Mouse (Mus musculus): ENCODE measurements at regions not wholly inside any gene's neighbourhood (a gene's known extent, or its start where the extent isn't known, plus 50 kb on each side); places are given as distances from the start of the nearest gene placed in this dataset.

DNA sequence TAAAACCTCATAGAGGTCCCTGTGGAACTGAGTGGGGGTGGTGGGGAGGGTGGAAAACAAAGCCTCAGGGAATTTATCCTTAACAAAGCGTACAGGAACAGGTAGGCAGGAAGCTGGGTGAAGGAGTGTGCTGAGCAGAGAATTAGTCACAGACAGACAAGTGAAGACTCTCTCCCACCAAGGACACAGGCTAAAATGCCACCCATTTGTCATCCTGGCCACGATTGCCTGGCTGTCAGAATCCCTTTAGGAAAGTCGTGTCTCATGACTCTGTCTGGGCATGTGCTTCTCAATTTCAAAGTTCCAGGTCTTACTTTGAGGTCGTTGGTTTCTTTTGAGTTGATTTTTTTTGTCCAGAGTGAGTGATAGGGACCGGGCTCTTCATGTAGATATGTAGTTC is 100.2 kb downstream of the Asb1 start:
- no peaks in the 10 kb centered on the region for H3K27me3 ChIP-seq (ENCODE audit: insufficient read depth, low read length)
- ATAC-seq: no peak

DNA sequence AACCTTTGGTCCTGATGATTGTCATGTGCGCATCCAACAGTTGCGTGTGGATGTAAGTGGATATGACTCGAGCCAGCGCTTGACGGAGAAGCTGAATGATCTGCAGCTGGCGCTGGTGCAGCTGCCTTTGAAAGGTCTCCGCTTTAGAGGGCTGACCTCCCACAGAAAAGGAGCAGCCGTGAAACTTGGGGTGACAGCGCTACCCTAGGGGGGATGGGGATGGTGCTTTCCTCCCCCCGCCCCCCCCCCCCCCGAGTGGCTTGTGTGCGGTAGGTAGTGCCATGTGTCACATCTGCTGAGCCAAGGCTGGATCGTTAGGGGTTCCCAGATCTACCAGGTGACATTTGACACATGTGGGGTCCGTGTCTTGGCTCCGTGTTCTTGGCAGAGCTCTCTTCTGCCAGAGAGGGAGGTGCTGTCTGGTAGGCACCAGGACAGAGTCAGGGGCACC is 118.7 kb downstream of the Asb1 start:
- no peak overlapping the region for H3K9ac ChIP-seq
- no peak overlapping the region for H3K4me2 ChIP-seq (ENCODE audit: low read depth)
- no peaks in the 10 kb centered on the region for H3K27me3 ChIP-seq (ENCODE audit: insufficient read depth, low read length)
- H3K4me1 ChIP-seq (ENCODE audit: insufficient read depth): no peaks in the 10 kb centered on the region
- no peak for TF ChIP-seq CTCF (IDR thresholded peaks at IDR 0.05; ENCODE audit: low read depth)
- no peak overlapping the region for H3K4me3 ChIP-seq (ENCODE audit: low read depth, low read length)
- H3K27ac ChIP-seq (ENCODE audit: low read depth, low read length): no peak overlapping the region
- no peaks in the 10 kb centered on the region for H3K36me3 ChIP-seq (ENCODE audit: insufficient read depth)
- DNase-seq: no peak
- ATAC-seq: no peak
- no peaks in the 10 kb centered on the region for H3K9me3 ChIP-seq (ENCODE audit: low read length)
- WGBS: 82% methylated on average over 13 of the region's 15 CpGs

More for the DNA sequence above, 100.2 kb downstream of the Asb1 start:
- no peaks in the 10 kb centered on the region for H3K4me1 ChIP-seq (ENCODE audit: insufficient read depth)
- WGBS: 65% methylated on average over 5 of the region's 5 CpGs
- H3K27ac ChIP-seq (ENCODE audit: low read depth, low read length): no peak overlapping the region
- DNase-seq: no peak
- H3K36me3 ChIP-seq (ENCODE audit: insufficient read depth): no peaks in the 10 kb centered on the region
- H3K4me3 ChIP-seq (ENCODE audit: low read depth, low read length): no peak overlapping the region
- no peak overlapping the region for H3K4me2 ChIP-seq (ENCODE audit: low read depth)
- TF ChIP-seq CTCF (IDR thresholded peaks at IDR 0.05; ENCODE audit: low read depth): no peak
- H3K9ac ChIP-seq: no peak overlapping the region
- H3K9me3 ChIP-seq (ENCODE audit: low read length): no peaks in the 10 kb centered on the region

DNA sequence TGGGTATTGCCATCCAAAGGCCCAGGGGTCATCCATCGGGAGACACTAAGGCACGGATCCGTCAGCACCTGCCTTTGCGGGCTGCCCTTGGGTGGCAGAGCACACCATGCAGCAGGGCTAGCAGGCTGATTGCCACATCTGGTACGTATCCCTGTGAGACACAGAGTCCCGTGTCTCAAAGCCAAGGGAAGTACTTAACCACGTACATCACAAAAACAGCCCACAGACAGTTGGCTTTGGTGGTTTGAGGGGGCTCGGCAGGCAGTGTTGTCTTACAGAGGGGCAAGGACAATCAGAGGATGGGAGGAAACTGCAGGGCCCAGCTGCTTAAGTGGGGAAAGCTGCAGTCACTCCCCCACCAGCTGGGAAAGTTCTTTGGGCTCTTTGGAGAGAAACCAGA is 119.1 kb downstream of the Asb1 start:
- WGBS: 82% methylated on average over 8 of the region's 8 CpGs
- DNase-seq: no peak
- no peaks in the 10 kb centered on the region for H3K36me3 ChIP-seq (ENCODE audit: insufficient read depth)
- no peak overlapping the region for H3K4me3 ChIP-seq (ENCODE audit: low read depth, low read length)
- H3K27ac ChIP-seq (ENCODE audit: low read depth, low read length): no peak overlapping the region
- no peaks in the 10 kb centered on the region for H3K27me3 ChIP-seq (ENCODE audit: insufficient read depth, low read length)
- H3K9me3 ChIP-seq (ENCODE audit: low read length): no peaks in the 10 kb centered on the region
- TF ChIP-seq CTCF (IDR thresholded peaks at IDR 0.05; ENCODE audit: low read depth): no peak
- H3K4me1 ChIP-seq (ENCODE audit: insufficient read depth): no peaks in the 10 kb centered on the region
- no peak overlapping the region for H3K4me2 ChIP-seq (ENCODE audit: low read depth)
- no peak for ATAC-seq
- H3K9ac ChIP-seq: no peak overlapping the region

DNA sequence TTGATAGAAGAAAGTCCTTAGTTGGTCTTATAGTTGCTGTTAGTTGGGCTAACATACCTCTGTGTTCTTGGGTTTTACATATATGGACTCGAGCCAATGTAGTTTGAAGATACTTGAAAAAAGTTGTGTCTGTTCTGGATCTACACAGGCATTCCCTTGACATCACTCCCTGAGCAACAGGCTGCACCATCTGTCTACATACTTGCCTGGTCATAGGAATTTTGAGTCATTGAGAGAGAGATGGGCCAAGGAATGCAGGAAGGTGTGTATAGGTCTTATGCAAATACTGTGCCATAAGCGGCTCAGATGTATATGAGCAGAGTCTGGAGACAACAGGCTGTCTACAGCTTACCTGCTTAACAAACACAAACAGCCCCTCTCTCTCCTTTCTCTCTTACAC is 122.9 kb downstream of the Asb1 start:
- 97% methylated on average over 2 of the region's 2 CpGs for WGBS
- ATAC-seq: no peak

DNA sequence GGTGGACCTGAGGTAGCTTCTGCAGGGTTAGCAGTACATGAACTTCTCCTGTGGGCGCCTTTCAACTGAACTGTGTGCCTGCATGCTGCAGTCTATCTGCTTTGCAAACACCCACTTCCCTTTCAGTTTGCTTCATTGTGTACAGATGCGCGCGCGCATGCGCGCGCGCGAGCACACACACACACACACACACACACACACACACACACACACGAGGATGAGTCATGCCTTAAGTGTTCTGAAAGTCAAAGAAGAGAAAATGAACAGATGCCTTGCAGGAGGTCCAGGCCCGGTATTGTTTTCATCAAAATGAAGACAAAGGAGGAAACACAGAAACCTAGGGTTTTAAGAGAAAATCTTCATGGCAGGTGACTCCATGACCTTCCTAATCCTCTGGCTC is 124.3 kb downstream of the Asb1 start:
- 85% methylated on average over 12 of the region's 12 CpGs for WGBS
- ATAC-seq: no peak
- no peaks in the 10 kb centered on the region for H3K27me3 ChIP-seq (ENCODE audit: insufficient read depth, low read length)

More for the DNA sequence above, 122.9 kb downstream of the Asb1 start:
- Histone ChIP-seq H3K36me3 (ENCODE audit: insufficient read depth) (no peaks in the 10 kb centered on the region), H3K27ac (ENCODE audit: low read depth, low read length) (no peak overlapping the region), H3K4me1 (ENCODE audit: insufficient read depth) (no peaks in the 10 kb centered on the region), H3K27me3 (ENCODE audit: insufficient read depth, low read length) (no peaks in the 10 kb centered on the region), H3K9ac (no peak overlapping the region), H3K4me3 (ENCODE audit: low read depth, low read length) (no peak overlapping the region), H3K9me3 (ENCODE audit: low read length) (no peaks in the 10 kb centered on the region), H3K4me2 (ENCODE audit: low read depth) (no peak overlapping the region)
- DNase-seq: no peak
- no peak for TF ChIP-seq CTCF (IDR thresholded peaks at IDR 0.05; ENCODE audit: low read depth)

DNA sequence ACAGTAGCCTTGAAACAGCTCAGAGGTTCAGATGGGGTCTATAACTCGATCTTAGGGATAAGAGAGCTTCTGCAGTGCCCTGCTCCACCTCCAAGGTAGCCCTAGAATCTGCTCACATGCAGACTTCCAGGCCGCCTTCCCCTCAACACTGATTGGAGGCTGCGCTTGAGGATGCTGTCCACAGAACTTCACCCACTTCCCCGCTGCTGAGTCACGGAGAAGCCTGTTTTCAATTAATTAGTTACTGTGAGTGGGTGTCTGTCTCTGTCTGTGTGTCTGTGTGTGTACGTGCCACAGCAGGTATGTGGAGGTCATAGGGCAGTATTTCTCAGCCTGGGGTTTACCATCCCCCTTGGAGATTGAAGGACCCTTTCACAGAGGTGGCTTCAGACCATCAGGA is 128.2 kb downstream of the Asb1 start:
- 82% methylated on average over 6 of the region's 6 CpGs for WGBS
- H3K36me3 ChIP-seq (ENCODE audit: insufficient read depth): no peaks in the 10 kb centered on the region
- DNase-seq (no peak), ATAC-seq (no peak)
- no peak overlapping the region for H3K27ac ChIP-seq (ENCODE audit: low read depth, low read length)
- H3K4me2 ChIP-seq (ENCODE audit: low read depth): no peak overlapping the region
- H3K9me3 ChIP-seq (ENCODE audit: low read length): no peaks in the 10 kb centered on the region
- no peak for TF ChIP-seq CTCF (IDR thresholded peaks at IDR 0.05; ENCODE audit: low read depth)
- no peak overlapping the region for H3K4me3 ChIP-seq (ENCODE audit: low read depth, low read length)
- H3K27me3 ChIP-seq (ENCODE audit: insufficient read depth, low read length): no peaks in the 10 kb centered on the region
- no peak overlapping the region for H3K9ac ChIP-seq
- no peaks in the 10 kb centered on the region for H3K4me1 ChIP-seq (ENCODE audit: insufficient read depth)

More for the DNA sequence above, 124.3 kb downstream of the Asb1 start:
- Histone ChIP-seq H3K4me2 (ENCODE audit: low read depth) (no peak overlapping the region), H3K27ac (ENCODE audit: low read depth, low read length) (no peak overlapping the region), H3K4me3 (ENCODE audit: low read depth, low read length) (no peak overlapping the region), H3K4me1 (ENCODE audit: insufficient read depth) (no peaks in the 10 kb centered on the region), H3K9me3 (ENCODE audit: low read length) (no peaks in the 10 kb centered on the region), H3K9ac (no peak overlapping the region), H3K36me3 (ENCODE audit: insufficient read depth) (no peaks in the 10 kb centered on the region)
- no peak for DNase-seq
- no peak for TF ChIP-seq CTCF (IDR thresholded peaks at IDR 0.05; ENCODE audit: low read depth)

DNA sequence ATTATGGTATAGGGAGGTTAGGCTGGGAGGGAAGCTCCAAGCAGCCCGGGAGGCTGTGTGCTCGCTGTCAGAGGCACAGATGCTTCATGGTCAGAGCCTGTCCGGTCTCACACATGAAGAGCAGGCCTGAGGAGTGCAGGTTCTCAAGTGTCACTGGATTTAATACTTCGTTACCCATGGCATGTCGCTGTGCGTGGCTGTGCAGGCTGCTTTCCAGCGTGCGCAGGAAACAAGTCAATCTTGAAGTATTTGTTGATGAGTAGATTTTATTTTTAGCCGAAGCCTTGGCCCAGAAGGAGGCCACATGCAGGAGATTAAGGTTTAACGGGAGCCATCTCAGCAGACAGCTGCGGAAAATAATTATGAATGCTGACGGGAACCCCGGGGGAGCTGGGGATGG is 130.3 kb upstream of the Twist2 start:
- DNase-seq (peak; percentile 8), ATAC-seq (no peak)
- WGBS: 60% methylated on average over 13 of the region's 13 CpGs

More for the DNA sequence above, 130.3 kb upstream of the Twist2 start:
- no peaks in the 10 kb centered on the region for H3K36me3 ChIP-seq (ENCODE audit: insufficient read depth)
- no peaks in the 10 kb centered on the region for H3K27me3 ChIP-seq (ENCODE audit: insufficient read depth, low read length)
- H3K9me3 ChIP-seq (ENCODE audit: low read length): no peaks in the 10 kb centered on the region
- no peak for TF ChIP-seq CTCF (IDR thresholded peaks at IDR 0.05; ENCODE audit: low read depth)
- H3K4me3 ChIP-seq (ENCODE audit: low read depth, low read length): no peak overlapping the region
- H3K27ac ChIP-seq (ENCODE audit: low read depth, low read length): no peak overlapping the region
- no peak overlapping the region for H3K9ac ChIP-seq
- H3K4me2 ChIP-seq (ENCODE audit: low read depth): no peak overlapping the region
- no peaks in the 10 kb centered on the region for H3K4me1 ChIP-seq (ENCODE audit: insufficient read depth)

All from forebrain, postnatal 0 days (tissue).